Mouse (Mus musculus): ENCODE results near the gene Axdnd1. TPM values are rescaled to one million over a fixed set of nuclear protein-coding genes. Genes with fewer than 3 reads are reported as not detected.
A peak's percentile ranks its signal among the peaks of the same experiment; 100 is the strongest.

The Axdnd1 gene
- polyA plus RNA-seq, 1 experiment from 2014 or later: not detected

DNA sequence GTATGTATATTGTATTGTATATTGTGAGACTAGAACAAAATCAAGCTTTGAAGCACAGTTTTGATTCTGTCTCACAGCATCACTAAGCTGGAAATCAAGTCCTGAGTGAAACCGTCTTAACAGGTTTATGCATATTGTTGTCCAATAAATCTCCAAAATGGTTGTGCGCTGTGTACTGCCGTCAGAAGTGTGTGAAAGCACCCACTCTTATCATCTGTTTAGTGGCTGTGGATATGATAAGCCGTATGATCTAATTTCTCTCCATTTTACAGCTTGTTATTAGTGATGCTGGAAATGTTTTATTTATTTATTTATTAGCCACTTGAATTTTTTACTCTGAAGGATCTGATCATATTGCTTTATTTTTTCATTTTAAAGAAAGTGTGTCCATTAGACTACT lies 34.7 kb downstream of the Axdnd1 start:
- Histone ChIP-seq H3K9ac (no peak overlapping the region), H3K27me3 (replicated peaks) (no peaks in the 10 kb centered on the region), H3K27ac (no peak overlapping the region), H3K4me1 (no peaks in the 10 kb centered on the region), H3K4me3 (no peak overlapping the region), H3K4me2 (replicated peaks) (no peak overlapping the region), H3K36me3 (no peaks in the 10 kb centered on the region), H3K9me3 (no peaks in the 10 kb centered on the region)
- ATAC-seq (ENCODE audit: low FRiP score, low read depth): no peak
- 92% methylated on average over 4 of the region's 4 CpGs for WGBS

DNA sequence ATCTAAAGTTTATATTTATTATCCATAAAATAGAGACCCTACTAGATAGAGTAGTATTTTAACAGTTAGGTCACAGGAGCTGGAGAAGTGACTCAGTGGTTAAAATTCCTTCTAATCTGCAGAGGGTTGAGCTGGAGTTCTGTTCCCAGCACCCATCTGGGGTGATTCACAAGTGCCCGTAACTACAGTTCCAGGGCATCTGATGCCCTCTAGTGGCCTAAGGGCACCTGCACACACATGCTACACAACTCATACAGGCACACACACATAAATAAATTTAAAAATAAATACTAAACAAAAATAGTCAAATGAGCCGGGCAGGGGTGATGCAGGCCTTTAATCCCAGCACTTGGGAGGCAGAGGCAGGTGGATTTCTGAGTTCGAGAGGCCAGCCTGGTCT lies 39.7 kb downstream of the Axdnd1 start:
- no peaks in the 10 kb centered on the region for H3K36me3 ChIP-seq
- no peak overlapping the region for H3K4me3 ChIP-seq
- H3K9ac ChIP-seq: no peak overlapping the region
- H3K9me3 ChIP-seq: no peaks in the 10 kb centered on the region
- H3K27ac ChIP-seq: no peak overlapping the region
- no peaks in the 10 kb centered on the region for H3K4me1 ChIP-seq
- 93% methylated on average over 3 of the region's 3 CpGs for WGBS
- H3K4me2 ChIP-seq (replicated peaks): no peak overlapping the region
- no peak for ATAC-seq (ENCODE audit: low FRiP score, low read depth)
- no peaks in the 10 kb centered on the region for H3K27me3 ChIP-seq (replicated peaks)

DNA sequence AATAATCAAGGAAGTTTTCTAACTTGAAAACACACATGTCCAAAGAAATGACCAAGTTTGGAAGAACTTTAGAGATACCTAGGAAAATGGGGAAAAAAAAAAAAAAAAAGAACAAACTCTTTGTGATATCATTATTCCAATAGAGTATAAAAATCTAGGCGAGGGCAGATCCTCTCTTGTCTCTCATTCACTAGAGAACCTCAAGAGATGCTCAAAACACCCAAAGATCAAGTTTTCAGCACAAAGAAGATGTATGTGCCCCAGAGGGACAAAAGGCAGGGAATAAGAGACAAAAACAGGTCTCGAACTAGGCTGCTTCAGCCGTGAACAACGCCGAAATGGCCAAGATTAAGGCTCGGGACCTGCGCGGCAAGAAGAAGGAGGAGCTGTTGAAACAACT lies 55.2 kb downstream of the Axdnd1 start, which contains the start of gene Gm2000:
Gene Gm2000, plus strand, starts transcription at position 301 of the 400 bp plus-strand sequence.
- Histone ChIP-seq H3K27ac (no peak within 1 kb of the TSS), H3K36me3 (no peaks in the 10 kb centered on the region), H3K4me1 (no peaks in the 10 kb centered on the region), H3K9ac (no peak within 1 kb of the TSS), H3K4me3 (no peak within 1 kb of the TSS), H3K27me3 (replicated peaks) (no peaks in the 10 kb centered on the region), H3K4me2 (replicated peaks) (no peak within 1 kb of the TSS), H3K9me3 (no peaks in the 10 kb centered on the region)
- WGBS: 88% methylated on average over 8 of the region's 8 CpGs
- ATAC-seq (ENCODE audit: low FRiP score, low read depth): no peak

DNA sequence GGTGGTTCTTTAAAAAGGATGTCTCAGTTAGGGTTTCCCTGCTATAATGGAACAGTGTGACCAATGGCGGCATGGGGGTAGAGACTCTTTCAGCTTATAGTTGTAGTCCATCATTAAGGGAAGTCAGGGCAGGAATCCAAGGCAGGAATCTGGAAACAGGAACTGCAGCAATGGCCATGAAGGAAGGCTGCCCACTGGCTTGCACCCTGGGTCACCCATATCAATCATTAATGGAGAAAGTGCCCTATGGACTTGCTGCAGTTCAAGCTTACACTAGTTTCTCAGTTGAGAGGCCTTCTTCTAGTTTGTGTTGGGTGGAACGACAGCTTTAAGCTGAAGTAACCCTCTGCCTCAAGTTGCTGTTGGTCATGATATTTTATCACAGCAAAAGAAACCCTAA lies 68.5 kb downstream of the Axdnd1 start:
- H3K9ac ChIP-seq: no peak overlapping the region
- 90% methylated on average over 2 of the region's 2 CpGs for WGBS
- no peaks in the 10 kb centered on the region for H3K27me3 ChIP-seq (replicated peaks)
- no peak for ATAC-seq (ENCODE audit: low FRiP score, low read depth)
- H3K36me3 ChIP-seq: no peaks in the 10 kb centered on the region
- H3K4me3 ChIP-seq: no peak overlapping the region
- H3K4me1 ChIP-seq: no peaks in the 10 kb centered on the region
- H3K27ac ChIP-seq: no peak overlapping the region
- no peaks in the 10 kb centered on the region for H3K9me3 ChIP-seq
- no peak overlapping the region for H3K4me2 ChIP-seq (replicated peaks)

DNA sequence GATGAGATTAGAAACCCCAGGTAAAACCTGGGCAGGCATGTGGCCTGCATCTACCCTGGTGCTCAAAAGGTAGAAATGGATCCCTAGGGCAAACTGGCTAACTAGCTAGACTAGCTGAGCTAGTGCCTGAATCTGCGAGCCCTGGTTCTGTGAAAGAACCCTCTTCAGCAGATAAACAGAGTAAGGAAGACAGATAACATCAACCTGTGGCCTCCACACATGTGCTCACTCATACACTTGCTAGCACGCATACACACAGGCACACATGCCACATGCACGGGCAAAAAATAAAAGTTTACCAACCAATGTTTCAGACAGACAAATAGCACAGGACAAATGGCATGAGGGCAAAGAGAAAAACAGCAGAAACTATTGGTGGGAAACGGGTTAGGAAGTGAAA lies 70.5 kb downstream of the Axdnd1 start:
- no peaks in the 10 kb centered on the region for H3K4me1 ChIP-seq
- no peaks in the 10 kb centered on the region for H3K36me3 ChIP-seq
- no peak overlapping the region for H3K4me2 ChIP-seq (replicated peaks)
- H3K27ac ChIP-seq: no peak overlapping the region
- 87% methylated on average over 4 of the region's 4 CpGs for WGBS
- no peak overlapping the region for H3K9ac ChIP-seq
- no peaks in the 10 kb centered on the region for H3K27me3 ChIP-seq (replicated peaks)
- H3K9me3 ChIP-seq: no peaks in the 10 kb centered on the region
- no peak for ATAC-seq (ENCODE audit: low FRiP score, low read depth)
- no peak overlapping the region for H3K4me3 ChIP-seq

DNA sequence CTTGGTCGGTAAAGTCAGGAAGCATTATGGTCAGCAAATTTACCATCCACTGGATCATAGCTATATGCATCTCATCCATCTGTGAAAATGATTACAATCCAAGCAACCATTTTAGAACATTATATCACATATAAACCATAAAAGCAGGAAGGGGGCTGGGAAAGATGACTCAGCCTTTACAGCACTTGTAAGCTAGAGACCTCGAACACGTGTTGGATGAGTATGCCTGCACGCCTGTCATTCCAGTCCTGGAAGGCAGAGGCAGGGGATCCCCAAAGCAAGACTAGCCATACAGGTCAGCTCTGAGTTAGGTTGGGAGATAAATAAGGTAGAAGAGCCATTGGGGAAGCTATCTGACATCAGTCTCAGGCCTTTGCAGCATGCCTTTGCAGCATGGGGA lies 71.9 kb downstream of the Axdnd1 start:
- 92% methylated on average over 4 of the region's 4 CpGs for WGBS
- H3K36me3 ChIP-seq: no peaks in the 10 kb centered on the region
- no peak for ATAC-seq (ENCODE audit: low FRiP score, low read depth)

DNA sequence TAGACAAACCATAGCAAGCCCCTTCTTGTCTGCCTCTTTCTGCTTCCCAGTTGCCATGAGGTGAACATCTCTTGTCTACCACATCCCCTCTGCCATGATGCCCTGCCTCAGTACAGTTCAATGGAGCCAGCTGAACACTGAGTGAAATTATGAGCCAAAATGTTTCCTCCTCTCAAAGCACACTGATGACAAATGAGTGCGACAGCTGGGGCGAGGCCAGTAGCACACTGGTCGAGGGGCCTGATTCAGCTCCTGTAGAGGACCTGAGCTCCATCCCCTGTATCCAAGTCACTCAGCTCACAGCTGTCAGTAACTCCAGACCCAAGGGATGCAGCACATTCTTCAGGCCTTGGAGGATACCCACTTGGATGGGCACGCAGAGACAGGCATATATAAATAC lies 75.3 kb downstream of the Axdnd1 start:
- 89% methylated on average over 4 of the region's 4 CpGs for WGBS

More for the DNA sequence above, 71.9 kb downstream of the Axdnd1 start:
- Histone ChIP-seq H3K4me1 (no peaks in the 10 kb centered on the region), H3K9ac (no peak overlapping the region), H3K4me3 (no peak overlapping the region), H3K9me3 (no peaks in the 10 kb centered on the region), H3K27me3 (replicated peaks) (no peaks in the 10 kb centered on the region), H3K27ac (no peak overlapping the region), H3K4me2 (replicated peaks) (no peak overlapping the region)

DNA sequence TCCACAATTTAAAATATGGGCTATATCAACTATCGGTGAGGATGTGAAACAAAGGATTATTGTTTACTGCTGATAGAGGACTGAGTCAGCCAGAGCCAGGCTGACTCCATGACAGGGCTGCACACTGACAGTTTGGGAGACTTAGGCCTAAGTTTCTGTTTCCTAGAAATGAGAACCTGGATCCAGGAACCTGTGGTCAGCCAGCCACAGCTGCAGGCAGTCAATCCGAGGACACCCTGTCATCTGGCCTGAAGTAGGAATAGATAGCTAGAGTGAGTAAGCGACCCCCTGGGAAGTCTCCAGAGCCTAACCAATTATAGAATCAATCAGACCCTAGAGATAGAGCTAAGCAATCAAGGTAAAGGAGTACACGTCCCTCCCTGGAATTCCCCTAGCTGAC lies 76.5 kb downstream of the Axdnd1 start:
- Histone ChIP-seq H3K9me3 (no peaks in the 10 kb centered on the region), H3K4me3 (no peak overlapping the region), H3K27me3 (replicated peaks) (no peaks in the 10 kb centered on the region), H3K27ac (no peak overlapping the region), H3K36me3 (no peaks in the 10 kb centered on the region), H3K4me2 (replicated peaks) (no peak overlapping the region), H3K4me1 (no peaks in the 10 kb centered on the region), H3K9ac (no peak overlapping the region)
- WGBS: 75% methylated on average over 4 of the region's 4 CpGs
- ATAC-seq (ENCODE audit: low FRiP score, low read depth): no peak

More for the DNA sequence above, 75.3 kb downstream of the Axdnd1 start:
- Histone ChIP-seq H3K4me3 (no peak overlapping the region), H3K9me3 (no peaks in the 10 kb centered on the region), H3K9ac (no peak overlapping the region), H3K36me3 (no peaks in the 10 kb centered on the region), H3K4me1 (no peaks in the 10 kb centered on the region), H3K27me3 (replicated peaks) (no peaks in the 10 kb centered on the region), H3K27ac (no peak overlapping the region), H3K4me2 (replicated peaks) (no peak overlapping the region)
- no peak for ATAC-seq (ENCODE audit: low FRiP score, low read depth)

DNA sequence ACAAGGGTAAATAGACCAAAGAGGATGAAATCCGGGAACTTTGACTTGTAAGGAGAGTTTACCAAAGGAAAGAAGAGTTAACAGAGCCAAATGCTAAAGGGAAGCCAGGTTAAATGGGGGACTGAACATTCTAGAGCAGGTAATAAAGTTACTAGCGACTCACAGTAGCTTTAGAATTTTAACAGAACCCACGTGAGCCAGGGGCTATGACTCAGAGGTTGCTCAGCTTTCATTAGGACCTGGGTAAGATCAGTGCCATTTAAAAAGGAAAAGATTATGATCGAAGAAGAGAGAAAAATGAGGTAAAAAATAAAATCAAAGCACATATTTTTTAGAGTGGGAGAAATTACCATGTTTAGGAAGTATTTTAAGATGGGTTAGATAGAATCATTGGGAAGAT lies 80.1 kb downstream of the Axdnd1 start:
- ATAC-seq (ENCODE audit: low FRiP score, low read depth): no peak
- Histone ChIP-seq H3K4me3 (no peak overlapping the region), H3K36me3 (no peaks in the 10 kb centered on the region), H3K4me2 (replicated peaks) (no peak overlapping the region), H3K27me3 (replicated peaks) (no peaks in the 10 kb centered on the region), H3K9ac (no peak overlapping the region), H3K4me1 (no peaks in the 10 kb centered on the region), H3K9me3 (no peaks in the 10 kb centered on the region), H3K27ac (no peak overlapping the region)
- 78% methylated on average over 4 of the region's 4 CpGs for WGBS

DNA sequence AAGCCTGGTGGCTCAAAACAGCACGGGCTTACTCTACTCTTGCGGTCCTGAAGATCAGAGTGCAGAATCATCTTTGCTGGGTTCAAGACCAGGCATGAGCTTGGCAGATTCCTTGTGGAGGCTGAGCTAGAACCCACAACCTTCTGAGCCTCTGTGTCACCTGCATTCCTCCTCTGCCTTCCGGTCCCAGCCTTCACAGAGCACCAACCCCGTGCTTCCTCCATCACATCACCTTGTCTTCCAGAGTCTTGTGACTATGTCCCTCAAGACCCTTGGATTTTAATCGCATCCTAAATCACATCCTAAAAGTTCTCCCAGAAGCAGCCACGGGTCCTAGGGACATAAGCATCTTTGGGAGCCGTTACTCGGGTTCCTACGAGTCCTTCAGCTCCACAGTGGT lies 97.8 kb downstream of the Axdnd1 start:
- ATAC-seq (ENCODE audit: low FRiP score, low read depth): no peak
- no peaks in the 10 kb centered on the region for H3K9me3 ChIP-seq
- H3K4me2 ChIP-seq (replicated peaks): no peak overlapping the region
- no peaks in the 10 kb centered on the region for H3K36me3 ChIP-seq
- no peaks in the 10 kb centered on the region for H3K4me1 ChIP-seq
- H3K27ac ChIP-seq: no peak overlapping the region
- WGBS: 89% methylated on average over 9 of the region's 9 CpGs
- H3K27me3 ChIP-seq (replicated peaks): no peaks in the 10 kb centered on the region
- H3K9ac ChIP-seq: no peak overlapping the region
- no peak overlapping the region for H3K4me3 ChIP-seq

DNA sequence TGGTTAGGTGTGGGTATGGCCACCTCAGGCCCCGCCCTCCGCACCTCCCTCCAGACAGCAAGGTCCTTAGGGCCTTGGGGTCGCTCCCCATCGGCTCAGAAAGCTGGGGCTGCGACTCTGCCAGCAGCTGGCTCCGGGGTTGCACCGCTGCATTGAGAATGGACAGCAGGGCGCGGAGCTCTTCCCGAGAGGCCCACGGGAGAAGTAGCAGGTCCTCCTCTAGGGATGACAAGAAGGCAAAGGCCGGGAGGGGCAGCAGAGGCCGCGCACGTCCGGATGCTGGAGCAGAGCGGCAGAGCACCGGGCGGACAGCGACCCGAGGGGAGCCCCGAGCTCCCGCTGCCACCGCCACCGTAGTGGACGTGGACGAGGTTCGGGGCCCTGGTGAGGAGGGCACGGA lies 110.3 kb downstream of the Axdnd1 start, which contains the start of gene Nphs2:
Gene Nphs2, plus strand, starts transcription at position 98 of the 400 bp plus-strand sequence.
- Histone ChIP-seq H3K9me3 (no peaks in the 10 kb centered on the region), H3K4me3 (peak within 1 kb of the TSS; percentile 16; the same call in 1 of the 2 replicates), H3K36me3 (no peaks in the 10 kb centered on the region), H3K9ac (no peak within 1 kb of the TSS), H3K4me2 (replicated peaks) (peak within 1 kb of the TSS; percentile 57), H3K27ac (no peak within 1 kb of the TSS), H3K27me3 (replicated peaks) (peaks cover 32% of the 10 kb centered on the region), H3K4me1 (peaks cover 4% of the 10 kb centered on the region)
- ATAC-seq (ENCODE audit: low FRiP score, low read depth): no peak
- 3% methylated on average over 29 of the region's 29 CpGs for WGBS

DNA sequence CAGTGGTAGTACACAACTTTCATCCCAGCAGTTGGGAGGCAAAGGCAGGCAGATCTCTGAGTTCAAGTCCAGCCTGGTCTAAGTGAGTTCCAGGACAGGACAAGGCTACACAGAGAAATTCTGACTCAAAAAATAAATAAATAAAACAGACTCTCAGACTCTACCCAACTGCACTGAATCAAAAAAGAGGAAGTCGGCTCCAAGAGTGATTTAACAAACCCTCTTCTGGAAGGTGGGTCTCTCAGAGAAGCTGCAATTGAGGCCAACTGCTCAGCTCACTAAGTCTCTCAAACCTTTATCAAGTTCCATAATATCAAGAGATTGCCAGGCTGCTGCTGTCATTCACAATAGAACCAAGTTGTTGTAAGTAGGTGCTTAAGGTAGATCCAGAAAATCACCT lies 112.4 kb downstream of the Axdnd1 start:
- Histone ChIP-seq H3K36me3 (no peaks in the 10 kb centered on the region), H3K27me3 (replicated peaks) (peaks cover 50% of the 10 kb centered on the region), H3K4me2 (replicated peaks) (no peak overlapping the region), H3K9ac (no peak overlapping the region), H3K4me3 (no peak overlapping the region), H3K9me3 (no peaks in the 10 kb centered on the region), H3K4me1 (peaks cover 4% of the 10 kb centered on the region), H3K27ac (no peak overlapping the region)
- ATAC-seq (ENCODE audit: low FRiP score, low read depth): no peak
- 86% methylated on average over 1 of the region's 1 CpGs for WGBS

DNA sequence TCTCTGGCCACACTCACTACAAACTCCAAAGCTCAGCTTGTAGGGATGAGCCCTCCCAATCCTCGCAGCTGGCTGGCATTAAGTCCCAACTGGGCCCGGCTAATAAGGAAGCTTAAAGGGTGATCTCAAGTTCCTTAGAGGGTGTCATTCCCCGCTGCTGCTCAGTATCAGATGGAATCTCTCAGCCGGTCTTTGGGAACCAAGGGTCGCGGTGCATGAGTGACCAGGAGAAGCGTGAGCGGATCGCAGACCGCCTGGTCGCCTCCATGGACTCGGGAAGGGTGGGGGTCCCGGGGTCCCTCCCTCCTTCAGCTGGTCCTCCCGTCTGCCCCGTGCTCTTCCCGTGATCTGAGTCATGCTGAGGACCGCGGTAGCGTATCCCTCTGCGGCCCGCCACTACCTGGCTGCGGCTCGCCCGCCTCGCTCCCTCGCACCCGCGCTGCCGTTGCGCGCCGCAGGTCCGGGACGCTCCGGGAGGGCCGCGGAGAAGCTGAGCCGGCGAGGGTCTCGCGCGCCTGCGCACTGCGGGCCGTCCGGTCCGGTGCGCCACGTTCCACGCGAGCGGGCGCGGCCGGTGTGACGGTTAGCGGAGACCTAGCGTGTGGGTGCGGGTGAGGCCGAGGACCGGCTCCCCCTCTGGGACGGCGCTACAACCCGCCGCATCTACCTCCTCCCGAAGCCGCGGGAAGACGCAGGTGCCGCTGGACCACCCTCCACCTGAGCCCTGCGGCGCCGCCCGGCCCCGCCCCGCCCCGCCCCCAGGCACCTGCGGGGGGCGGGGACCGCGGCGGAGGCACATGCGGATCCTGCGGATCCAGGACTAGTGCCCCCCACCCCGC lies 117.8 kb downstream of the Axdnd1 start, which contains the start of gene Tdrd5:
Gene Tdrd5, minus strand, starts transcription at position 754 of the 839 bp plus-strand sequence.
- peak within 1 kb of the TSS; percentile 99 for H3K4me2 ChIP-seq (replicated peaks)
- WGBS: 1% methylated on average over 85 of the region's 85 CpGs
- no peaks in the 10 kb centered on the region for H3K9me3 ChIP-seq
- peaks cover 6% of the 10 kb centered on the region; the same call in 1 of the 2 replicates for H3K4me1 ChIP-seq
- peak within 1 kb of the TSS; percentile 66 for H3K4me3 ChIP-seq
- no peak within 1 kb of the TSS for H3K27ac ChIP-seq
- H3K27me3 ChIP-seq (replicated peaks): peaks cover 49% of the 10 kb centered on the region
- H3K9ac ChIP-seq: peak within 1 kb of the TSS; percentile 50
- peak; percentile 84 for ATAC-seq (ENCODE audit: low FRiP score, low read depth)
- H3K36me3 ChIP-seq: no peaks in the 10 kb centered on the region
